Mouse (Mus musculus) ES-Bruce4 (cell line): ENCODE measurements around the gene Omp.

Experiments
- CTCF ChIP-seq: IDR thresholded peaks from one replicate; pipeline ENCODE4 v1.8.1; 2011; ENCODE audit warnings: low read depth, low read length
- POLR2A ChIP-seq: IDR thresholded peaks from one replicate; pipeline ENCODE4 v1.8.1; 2011; ENCODE audit warnings: low read length; ENCODE audit not compliant: insufficient read depth

- TF ChIP-seq CTCF (peak; percentile 86), POLR2A (no peak)
These were observed 46.4 kb upstream of the Omp start for GRCm38 (mm10) chr7:98191571-98192250.
